Mouse (Mus musculus): Measurements from ENCODE around the gene Rhbdf1. TPM values are rescaled to one million over a fixed set of nuclear protein-coding genes. Genes with fewer than 3 reads are reported as not detected.

Gene Rhbdf1
- polyA plus RNA-seq, 1 experiment from 2014 or later: 60.1 TPM

GRCm38 (mm10) chr11:32262674-32263415 is 40.7 kb upstream of the Rhbdf1 start:
- Histone ChIP-seq H3K36me3 (ENCODE audit: control insufficient read depth, insufficient read depth, low read length) (peaks cover 28% of the 10 kb centered on the region), H3K4me3 (ENCODE audit: low read depth, low read length) (no peak overlapping the region), H3K27me3 (replicated peaks; ENCODE audit: control insufficient read depth, insufficient read depth, low read length) (no peaks in the 10 kb centered on the region), H3K9ac (ENCODE audit: low read depth, low read length) (no peak overlapping the region), H3K4me1 (ENCODE audit: control insufficient read depth, insufficient read depth, low read length) (peaks cover 5% of the 10 kb centered on the region; the same call in 1 of the 2 replicates), H3K27ac (replicated peaks; ENCODE audit: low read depth, low read length) (no peak overlapping the region), H3K9me3 (ENCODE audit: control insufficient read depth, low read length) (no peaks in the 10 kb centered on the region), H3K4me2 (ENCODE audit: low read depth, low read length) (no peak overlapping the region)
- DNase-seq (ENCODE audit: low spot score) (peak; percentile 29), ATAC-seq (ENCODE audit: low read depth) (no peak)
- WGBS: 61% methylated on average over 10 of the region's 10 CpGs

- no peak overlapping the region for H3K4me3 ChIP-seq (ENCODE audit: low read depth, low read length)
- no peak for DNase-seq (ENCODE audit: low spot score)
- H3K9me3 ChIP-seq (ENCODE audit: control insufficient read depth, low read length): no peaks in the 10 kb centered on the region
- no peaks in the 10 kb centered on the region for H3K27me3 ChIP-seq (replicated peaks; ENCODE audit: control insufficient read depth, insufficient read depth, low read length)
- no peak for ATAC-seq (ENCODE audit: low read depth)
- WGBS: 86% methylated on average over 3 of the region's 3 CpGs
- H3K4me1 ChIP-seq (ENCODE audit: control insufficient read depth, insufficient read depth, low read length): no peaks in the 10 kb centered on the region
- peaks cover 43% of the 10 kb centered on the region for H3K36me3 ChIP-seq (ENCODE audit: control insufficient read depth, insufficient read depth, low read length)
- no peak overlapping the region for H3K27ac ChIP-seq (replicated peaks; ENCODE audit: low read depth, low read length)
- no peak overlapping the region for H3K4me2 ChIP-seq (ENCODE audit: low read depth, low read length)
- H3K9ac ChIP-seq (ENCODE audit: low read depth, low read length): no peak overlapping the region
These were observed 34.5 kb upstream of the Rhbdf1 start for GRCm38 (mm10) chr11:32256566-32256965.

GRCm38 (mm10) chr11:32256146-32256545 is 34.0 kb upstream of the Rhbdf1 start:
- no peak overlapping the region for H3K4me2 ChIP-seq (ENCODE audit: low read depth, low read length)
- no peaks in the 10 kb centered on the region for H3K4me1 ChIP-seq (ENCODE audit: control insufficient read depth, insufficient read depth, low read length)
- H3K27ac ChIP-seq (replicated peaks; ENCODE audit: low read depth, low read length): no peak overlapping the region
- H3K4me3 ChIP-seq (ENCODE audit: low read depth, low read length): no peak overlapping the region
- H3K36me3 ChIP-seq (ENCODE audit: control insufficient read depth, insufficient read depth, low read length): peaks cover 45% of the 10 kb centered on the region
- WGBS: 100% methylated on average over 1 of the region's 1 CpGs
- no peak for ATAC-seq (ENCODE audit: low read depth)
- H3K9me3 ChIP-seq (ENCODE audit: control insufficient read depth, low read length): no peaks in the 10 kb centered on the region
- DNase-seq (ENCODE audit: low spot score): no peak
- H3K27me3 ChIP-seq (replicated peaks; ENCODE audit: control insufficient read depth, insufficient read depth, low read length): no peaks in the 10 kb centered on the region
- no peak overlapping the region for H3K9ac ChIP-seq (ENCODE audit: low read depth, low read length)

- Histone ChIP-seq H3K27ac (replicated peaks; ENCODE audit: low read depth, low read length) (no peak overlapping the region), H3K9ac (ENCODE audit: low read depth, low read length) (no peak overlapping the region), H3K4me3 (ENCODE audit: low read depth, low read length) (no peak overlapping the region), H3K4me2 (ENCODE audit: low read depth, low read length) (no peak overlapping the region), H3K36me3 (ENCODE audit: control insufficient read depth, insufficient read depth, low read length) (peaks cover 42% of the 10 kb centered on the region), H3K4me1 (ENCODE audit: control insufficient read depth, insufficient read depth, low read length) (no peaks in the 10 kb centered on the region), H3K9me3 (ENCODE audit: control insufficient read depth, low read length) (no peaks in the 10 kb centered on the region), H3K27me3 (replicated peaks; ENCODE audit: control insufficient read depth, insufficient read depth, low read length) (no peaks in the 10 kb centered on the region)
- DNase-seq (ENCODE audit: low spot score) (no peak), ATAC-seq (ENCODE audit: low read depth) (no peak)
- 95% methylated on average over 1 of the region's 1 CpGs for WGBS
These were observed 31.0 kb upstream of the Rhbdf1 start for GRCm38 (mm10) chr11:32253121-32253520.

- Histone ChIP-seq H3K36me3 (ENCODE audit: control insufficient read depth, insufficient read depth, low read length) (peaks cover 61% of the 10 kb centered on the region), H3K27ac (replicated peaks; ENCODE audit: low read depth, low read length) (no peak overlapping the region), H3K27me3 (replicated peaks; ENCODE audit: control insufficient read depth, insufficient read depth, low read length) (no peaks in the 10 kb centered on the region), H3K9me3 (ENCODE audit: control insufficient read depth, low read length) (no peaks in the 10 kb centered on the region), H3K4me2 (ENCODE audit: low read depth, low read length) (no peak overlapping the region), H3K9ac (ENCODE audit: low read depth, low read length) (no peak overlapping the region), H3K4me1 (ENCODE audit: control insufficient read depth, insufficient read depth, low read length) (no peaks in the 10 kb centered on the region), H3K4me3 (ENCODE audit: low read depth, low read length) (no peak overlapping the region)
- DNase-seq (ENCODE audit: low spot score) (no peak), ATAC-seq (ENCODE audit: low read depth) (no peak)
- 87% methylated on average over 8 of the region's 8 CpGs for WGBS
These were observed 29.0 kb upstream of the Rhbdf1 start for GRCm38 (mm10) chr11:32250880-32251763.

GRCm38 (mm10) chr11:32248350-32248749 is 26.2 kb upstream of the Rhbdf1 start:
- Histone ChIP-seq H3K4me3 (ENCODE audit: low read depth, low read length) (no peak overlapping the region), H3K9me3 (ENCODE audit: control insufficient read depth, low read length) (no peaks in the 10 kb centered on the region), H3K36me3 (ENCODE audit: control insufficient read depth, insufficient read depth, low read length) (peaks cover 60% of the 10 kb centered on the region), H3K9ac (ENCODE audit: low read depth, low read length) (no peak overlapping the region), H3K4me1 (ENCODE audit: control insufficient read depth, insufficient read depth, low read length) (peaks cover 6% of the 10 kb centered on the region), H3K27ac (replicated peaks; ENCODE audit: low read depth, low read length) (no peak overlapping the region), H3K27me3 (replicated peaks; ENCODE audit: control insufficient read depth, insufficient read depth, low read length) (no peaks in the 10 kb centered on the region), H3K4me2 (ENCODE audit: low read depth, low read length) (no peak overlapping the region)
- WGBS: 77% methylated on average over 3 of the region's 3 CpGs
- DNase-seq (ENCODE audit: low spot score) (no peak), ATAC-seq (ENCODE audit: low read depth) (no peak)

GRCm38 (mm10) chr11:32247068-32247467 is 25.0 kb upstream of the Rhbdf1 start:
- no peaks in the 10 kb centered on the region for H3K27me3 ChIP-seq (replicated peaks; ENCODE audit: control insufficient read depth, insufficient read depth, low read length)
- H3K9ac ChIP-seq (ENCODE audit: low read depth, low read length): no peak overlapping the region
- H3K9me3 ChIP-seq (ENCODE audit: control insufficient read depth, low read length): no peaks in the 10 kb centered on the region
- ATAC-seq (ENCODE audit: low read depth) (no peak), DNase-seq (ENCODE audit: low spot score) (no peak)
- H3K27ac ChIP-seq (replicated peaks; ENCODE audit: low read depth, low read length): no peak overlapping the region
- no peak overlapping the region for H3K4me2 ChIP-seq (ENCODE audit: low read depth, low read length)
- H3K4me3 ChIP-seq (ENCODE audit: low read depth, low read length): no peak overlapping the region
- H3K4me1 ChIP-seq (ENCODE audit: control insufficient read depth, insufficient read depth, low read length): peaks cover 7% of the 10 kb centered on the region
- peaks cover 54% of the 10 kb centered on the region for H3K36me3 ChIP-seq (ENCODE audit: control insufficient read depth, insufficient read depth, low read length)

- H3K9me3 ChIP-seq (ENCODE audit: control insufficient read depth, low read length): no peaks in the 10 kb centered on the region
- H3K36me3 ChIP-seq (ENCODE audit: control insufficient read depth, insufficient read depth, low read length): peaks cover 49% of the 10 kb centered on the region
- no peak overlapping the region for H3K4me2 ChIP-seq (ENCODE audit: low read depth, low read length)
- H3K4me1 ChIP-seq (ENCODE audit: control insufficient read depth, insufficient read depth, low read length): peaks cover 7% of the 10 kb centered on the region
- ATAC-seq (ENCODE audit: low read depth) (no peak), DNase-seq (ENCODE audit: low spot score) (no peak)
- no peaks in the 10 kb centered on the region for H3K27me3 ChIP-seq (replicated peaks; ENCODE audit: control insufficient read depth, insufficient read depth, low read length)
- 98% methylated on average over 6 of the region's 6 CpGs for WGBS
- H3K9ac ChIP-seq (ENCODE audit: low read depth, low read length): no peak overlapping the region
- H3K4me3 ChIP-seq (ENCODE audit: low read depth, low read length): no peak overlapping the region
- no peak overlapping the region for H3K27ac ChIP-seq (replicated peaks; ENCODE audit: low read depth, low read length)
These were observed 23.5 kb upstream of the Rhbdf1 start for GRCm38 (mm10) chr11:32245614-32246013.
